Mouse (Mus musculus): ENCODE data around the gene Ncf1.

The Ncf1 gene

GRCm38 (mm10) chr5:134244890-134245289 is 15.5 kb upstream of the Ncf1 start:
- DNase-seq (ENCODE audit: low spot score in 2 of 2) = no peak

- DNase-seq (ENCODE audit: low spot score in 2 of 2) = no peak
These were observed 14.4 kb upstream of the Ncf1 start for GRCm38 (mm10) chr5:134243661-134244436.

- DNase-seq (ENCODE audit: low spot score in 2 of 2) = no peak
These were observed 12.4 kb upstream of the Ncf1 start for GRCm38 (mm10) chr5:134241831-134242230.

GRCm38 (mm10) chr5:134237936-134238760 is 8.7 kb upstream of the Ncf1 start:
- no peak for DNase-seq (ENCODE audit: low spot score in 2 of 2)

GRCm38 (mm10) chr5:134237508-134237907 is 8.1 kb upstream of the Ncf1 start:
- no peak for DNase-seq (ENCODE audit: low spot score in 2 of 2)

- DNase-seq (ENCODE audit: low spot score in 2 of 2) = peak; percentile 37 to 56
These were observed 7.4 kb upstream of the Ncf1 start for GRCm38 (mm10) chr5:134236796-134237195.

GRCm38 (mm10) chr5:134236241-134236640 is 6.8 kb upstream of the Ncf1 start:
- DNase-seq (ENCODE audit: low spot score in 2 of 2) = no peak

- DNase-seq (ENCODE audit: low spot score in 2 of 2) = no peak
These were observed 5.7 kb upstream of the Ncf1 start for GRCm38 (mm10) chr5:134235111-134235510.

GRCm38 (mm10) chr5:134234205-134234604 is 4.8 kb upstream of the Ncf1 start:
- no peak for DNase-seq (ENCODE audit: low spot score in 2 of 2)

GRCm38 (mm10) chr5:134233244-134233651 is 3.8 kb upstream of the Ncf1 start:
- no peak for DNase-seq (ENCODE audit: low spot score in 2 of 2)

- peak; percentile 31 to 44 for DNase-seq (ENCODE audit: low spot score in 2 of 2)
These were observed 3.1 kb upstream of the Ncf1 start for GRCm38 (mm10) chr5:134232568-134232967.

- peak; percentile 29 to 44 for DNase-seq (ENCODE audit: low spot score in 2 of 2)
These were observed 2.7 kb upstream of the Ncf1 start for GRCm38 (mm10) chr5:134232111-134232510.

GRCm38 (mm10) chr5:134231376-134231775 is 2.0 kb upstream of the Ncf1 start:
- no peak for DNase-seq (ENCODE audit: low spot score in 2 of 2)

- DNase-seq (ENCODE audit: low spot score in 2 of 2) = no peak
These were observed 1.2 kb downstream of the Ncf1 start for GRCm38 (mm10) chr5:134228249-134228638.

- no peak for DNase-seq (ENCODE audit: low spot score in 2 of 2)
These were observed 1.7 kb downstream of the Ncf1 start for GRCm38 (mm10) chr5:134227574-134228248.

- DNase-seq (ENCODE audit: low spot score in 2 of 2) = no peak
These were observed 2.5 kb downstream of the Ncf1 start for GRCm38 (mm10) chr5:134226946-134227345.

- no peak for DNase-seq (ENCODE audit: low spot score in 2 of 2)
These were observed 4.1 kb downstream of the Ncf1 start for GRCm38 (mm10) chr5:134225110-134225901.

GRCm38 (mm10) chr5:134221708-134222150 is 7.7 kb downstream of the Ncf1 start:
- DNase-seq (ENCODE audit: low spot score in 2 of 2) = no peak

GRCm38 (mm10) chr5:134221278-134221677 is 8.1 kb downstream of the Ncf1 start:
- no peak for DNase-seq (ENCODE audit: low spot score in 2 of 2)

GRCm38 (mm10) chr5:134217900-134218299 is 11.5 kb downstream of the Ncf1 start:
- DNase-seq (ENCODE audit: low spot score in 2 of 2) = no peak

- DNase-seq (ENCODE audit: low spot score in 2 of 2) = no peak
These were observed 15.2 kb downstream of the Ncf1 start for GRCm38 (mm10) chr5:134214021-134214806.
